8 mouse cellular contexts compared by ENCODE assay signal in the genomic region with DNA sequence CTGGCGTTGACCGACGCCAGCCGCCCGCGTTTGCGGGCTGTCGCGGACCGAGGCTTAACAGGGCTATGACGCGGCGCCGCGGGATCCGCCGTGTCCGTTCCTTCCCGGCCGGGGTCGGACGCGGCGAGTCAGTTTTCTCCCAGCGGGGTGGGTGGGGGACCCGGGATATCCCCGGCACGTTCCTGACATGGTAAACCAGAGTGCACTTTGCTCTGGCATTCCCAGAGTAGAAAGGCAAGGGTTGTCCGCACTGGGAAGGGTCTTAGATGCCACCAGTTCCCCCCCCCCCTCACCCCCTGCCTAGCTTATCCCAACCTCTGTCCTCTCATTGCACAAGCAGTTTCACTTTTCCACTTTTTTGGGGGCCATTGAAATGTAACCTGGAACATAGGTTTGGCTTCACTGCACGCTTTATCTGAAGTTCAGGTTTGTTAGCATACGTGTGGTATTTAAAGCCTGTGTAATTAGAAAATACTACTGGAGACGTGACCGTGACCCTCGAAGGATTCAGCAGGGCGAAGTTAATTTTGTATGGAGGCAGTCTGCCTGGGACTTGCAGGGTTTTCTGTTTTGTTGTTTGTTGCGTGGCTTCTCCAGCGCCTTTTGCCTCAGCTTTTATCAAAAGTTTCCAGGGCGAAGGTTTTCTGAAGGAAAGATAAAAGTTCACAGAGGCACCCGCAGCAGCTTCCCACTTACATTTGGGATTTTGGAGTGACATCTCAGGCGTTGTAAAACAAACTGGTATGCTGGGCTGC. TPM values are rescaled to one million over a fixed set of nuclear protein-coding genes. Genes with fewer than 3 reads are reported as not detected.
DNase-seq lines count a peak whose midpoint lies in the region; ATAC-seq and TF ChIP-seq lines count a peak whose summit lies in the region.

No protein-coding gene starts in this region.

- no peak overlapping the region; the same call in 1 of the 2 replicates for H3K27ac ChIP-seq in lung, embryonic 16.5 days (ENCODE audit: low read length)
- no peak overlapping the region for H3K27ac ChIP-seq in forebrain, embryonic 12.5 days
- no peak overlapping the region for H3K27ac ChIP-seq in limb, embryonic 14.5 days (replicated peaks; ENCODE audit: low read depth, low read length)

- WGBS in lung, embryonic 16.5 days, result 6% methylated on average over 39 of the region's 40 CpGs
- 3% methylated on average over 40 of the region's 40 CpGs for WGBS in forebrain, embryonic 12.5 days
- WGBS in limb, embryonic 14.5 days, result 9% methylated on average over 27 of the region's 40 CpGs

- H3K4me1 ChIP-seq in lung, embryonic 16.5 days (replicated peaks; ENCODE audit: control insufficient read depth, insufficient read depth, low read length), result peaks cover 5% of the 10 kb centered on the region; the same call in 1 of the 2 replicates
- peaks cover 22% of the 10 kb centered on the region for H3K4me1 ChIP-seq in forebrain, embryonic 12.5 days
- no peaks in the 10 kb centered on the region for H3K4me1 ChIP-seq in limb, embryonic 14.5 days (ENCODE audit: control insufficient read depth, insufficient read depth, low read length)

- H3K4me2 ChIP-seq in lung, embryonic 16.5 days (ENCODE audit: low read depth, low read length), result peak overlapping the region; percentile 61
- peak overlapping the region; percentile 63 for H3K4me2 ChIP-seq in forebrain, embryonic 12.5 days
- peak overlapping the region; percentile 54 for H3K4me2 ChIP-seq in limb, embryonic 14.5 days (replicated peaks; ENCODE audit: low read depth, low read length, severe bottlenecking)

- no peak for DNase-seq in lung, postnatal 4 days
- DNase-seq in limb, embryonic 14.5 days (ENCODE audit: low spot score), result no peak
- DNase-seq in retina, postnatal 1 day, result peak; percentile 41
- no peak for DNase-seq in frontal cortex, postnatal 25 days (ENCODE audit: low spot score in 2 of 2)
- DNase-seq in layer of hippocampus, postnatal 36 days, result no peak
- DNase-seq in spleen, adult 18-20 months, result no peak

- peak overlapping the region; percentile 65 for H3K9ac ChIP-seq in lung, embryonic 16.5 days (ENCODE audit: low read length)
- H3K9ac ChIP-seq in forebrain, embryonic 12.5 days, result no peak overlapping the region
- H3K9ac ChIP-seq in limb, embryonic 14.5 days (ENCODE audit: low read depth, low read length, severe bottlenecking), result peak overlapping the region; percentile 54

- H3K9me3 ChIP-seq in lung, embryonic 16.5 days (ENCODE audit: control insufficient read depth, low read length), result no peaks in the 10 kb centered on the region
- H3K9me3 ChIP-seq in forebrain, embryonic 12.5 days, result no peaks in the 10 kb centered on the region
- H3K9me3 ChIP-seq in limb, embryonic 14.5 days (ENCODE audit: control insufficient read depth, low read length), result no peaks in the 10 kb centered on the region

- ATAC-seq in lung, embryonic 16.5 days (ENCODE audit: low read depth), result no peak
- no peak for ATAC-seq in forebrain, embryonic 12.5 days (ENCODE audit: low FRiP score)
- no peak for ATAC-seq in limb, embryonic 14.5 days (ENCODE audit: low FRiP score, low read depth)

- no peaks in the 10 kb centered on the region for H3K36me3 ChIP-seq in lung, embryonic 16.5 days (ENCODE audit: control insufficient read depth, insufficient read depth, low read length)
- H3K36me3 ChIP-seq in forebrain, embryonic 12.5 days (replicated peaks), result no peaks in the 10 kb centered on the region
- no peaks in the 10 kb centered on the region for H3K36me3 ChIP-seq in limb, embryonic 14.5 days (ENCODE audit: control insufficient read depth, insufficient read depth, low read length)

- no peak for TF ChIP-seq POLR2A in limb, embryonic 14.5 days (IDR thresholded peaks at IDR 0.05; ENCODE audit: borderline replicate concordance, extremely low read depth, insufficient read depth, insufficient read length)

- peak overlapping the region; percentile 58 for H3K4me3 ChIP-seq in lung, embryonic 16.5 days (ENCODE audit: low read length)
- peak overlapping the region; percentile 47 for H3K4me3 ChIP-seq in forebrain, embryonic 12.5 days (replicated peaks)
- H3K4me3 ChIP-seq in limb, embryonic 14.5 days (replicated peaks; ENCODE audit: low read length), result peak overlapping the region; percentile 52

- H3K27me3 ChIP-seq in lung, embryonic 16.5 days (ENCODE audit: control insufficient read depth, insufficient read depth, low read depth, low read length), result peaks cover 21% of the 10 kb centered on the region
- peaks cover 76% of the 10 kb centered on the region for H3K27me3 ChIP-seq in forebrain, embryonic 12.5 days
- peaks cover 42% of the 10 kb centered on the region for H3K27me3 ChIP-seq in limb, embryonic 14.5 days (ENCODE audit: control insufficient read depth, insufficient read depth, low read length)

RNA-seq across cellular contexts. Expression of a gene that starts 0.9 kb away (rescaled TPM):
- polyA plus RNA-seq in lung, embryonic 16.5 days (2015; fragmentation: Nextera tagmentation; extraction: Ambion mirVana), result 2.6 and 2.9 TPM in 2 replicates
- polyA plus RNA-seq in forebrain, embryonic 12.5 days (2016; fragmentation: Nextera tagmentation; extraction: Ambion mirVana), result 2.3 and 2.8 TPM in 2 replicates
- 8.1 and 8.2 TPM in 2 replicates for polyA plus RNA-seq in limb, embryonic 14.5 days (2012; rRNA removed)
- polyA plus RNA-seq in limb, embryonic 14.5 days (2014; fragmentation: Nextera tagmentation; extraction: Ambion mirVana), result 5.5 and 6.6 TPM in 2 replicates
- total RNA-seq in layer of hippocampus, postnatal 36 days (2021), result 1 to 10 TPM; 7.5 to 8.3 TPM
